Mouse (Mus musculus): ENCODE results near the gene Rmnd5a. TPM values are rescaled to one million over a fixed set of nuclear protein-coding genes. Genes with fewer than 3 reads are reported as not detected.

Rmnd5a gene
- total and polyA plus RNA-seq, 3 experiments, result 23.4 to 40.6 (median 23.5) TPM

- Histone ChIP-seq H3K4me2 (ENCODE audit: insufficient read depth, low read depth, poor library complexity, severe bottlenecking) (no peak overlapping the region), H3K36me3 (replicated peaks in 1 of 2; ENCODE audit: control insufficient read depth in 1 of 2, insufficient read depth in 1 of 2, low read length in 1 of 2) (peaks cover 0 to 39% of the 10 kb centered on the region in 2 experiments), H3K27me3 (replicated peaks) (no peaks in the 10 kb centered on the region), H3K27ac (ENCODE audit: insufficient read depth, low read depth) (no peak overlapping the region), H3K79me2 (replicated peaks; ENCODE audit: control insufficient read depth, extremely low read depth, insufficient read depth, poor library complexity, severe bottlenecking) (no peaks in the 10 kb centered on the region), H3K9me3 (replicated peaks; ENCODE audit: low read length) (no peaks in the 10 kb centered on the region), H3K4me1 (ENCODE audit: control insufficient read depth in 1 of 2, insufficient read depth in 2 of 2) (peaks cover under 1 to 2% of the 10 kb centered on the region in 2 experiments; a peak in 2 of 4 replicates), H3K9ac (ENCODE audit: insufficient read depth, low read depth) (no peak overlapping the region), H3K4me3 (replicated peaks in 1 of 3; ENCODE audit: low read depth in 2 of 3, low read length in 2 of 3, poor library complexity in 1 of 3) (no peak overlapping the region)
- dilution Hi-C loops (cut with MboI; ENCODE audit: extremely low pct_ligation_motif_present, extremely low pct_unique_long_range_greater_than_20kb, low sequenced_read_pairs), result no loop called here
- TF ChIP-seq NRF1 (IDR thresholded peaks at IDR 0.05; ENCODE audit: low read depth, low read length) (no peak), POLR2A (IDR thresholded peaks at IDR 0.05; ENCODE audit: low read depth, low read length) (no peak), TCF12 (IDR thresholded peaks at IDR 0.05; ENCODE audit: low read depth, low read length) (no peak), KAT2A (IDR thresholded peaks at IDR 0.05; ENCODE audit: insufficient replicate concordance, low read length) (no peak), RCOR1 (conservative IDR thresholded peaks at IDR 0.05; ENCODE audit: low read depth, low read length) (no peak), SMC3 (IDR thresholded peaks at IDR 0.05; ENCODE audit: low read depth, low read length) (no peak), JUN (IDR thresholded peaks at IDR 0.05; ENCODE audit: insufficient read depth, low read depth, low read length) (no peak), UBTF (IDR thresholded peaks at IDR 0.05; ENCODE audit: low read depth, low read length) (no peak), CHD1 (IDR thresholded peaks at IDR 0.05; ENCODE audit: low read depth, low read length) (no peak), ZKSCAN1 (IDR thresholded peaks at IDR 0.05; ENCODE audit: borderline replicate concordance, low read depth, low read length) (no peak)
- in situ Hi-C loops (cut with MboI; ENCODE audit: low pct_ligation_motif_present, low pct_unique_long_range_greater_than_20kb, low sequenced_read_pairs), result no loop called here
- DNase-seq (ENCODE audit: extremely low read depth), result no peak
Observed at GRCm38 (mm10) chr6:71420848-71421247, 19.6 kb downstream of the Rmnd5a start.

- in situ Hi-C loops (cut with MboI; ENCODE audit: low pct_ligation_motif_present, low pct_unique_long_range_greater_than_20kb, low sequenced_read_pairs) (no loop called here), dilution Hi-C loops (cut with MboI; ENCODE audit: extremely low pct_ligation_motif_present, extremely low pct_unique_long_range_greater_than_20kb, low sequenced_read_pairs) (no loop called here)
Observed at GRCm38 (mm10) chr6:71418874-71419273, 21.6 kb downstream of the Rmnd5a start.

More at GRCm38 (mm10) chr6:71418874-71419273, 21.6 kb downstream of the Rmnd5a start:
- no peak for DNase-seq (ENCODE audit: extremely low read depth)
- H3K27me3 ChIP-seq (replicated peaks), result no peaks in the 10 kb centered on the region
- peaks cover 2 to 7% of the 10 kb centered on the region in 2 experiments; a peak in 2 of 4 replicates for H3K4me1 ChIP-seq (ENCODE audit: control insufficient read depth in 1 of 2, insufficient read depth in 2 of 2)
- no peak for TF ChIP-seq BHLHE40 (IDR thresholded peaks at IDR 0.05; ENCODE audit: low read depth, low read length)
- TF ChIP-seq USF1 (IDR thresholded peaks at IDR 0.05; ENCODE audit: low read depth, low read length), result no peak
- TF ChIP-seq POLR2A (IDR thresholded peaks at IDR 0.05; ENCODE audit: low read depth, low read length), result no peak
- TF ChIP-seq MAX (IDR thresholded peaks at IDR 0.05; ENCODE audit: low read length), result no peak
- no peak for TF ChIP-seq HCFC1 (IDR thresholded peaks at IDR 0.05; ENCODE audit: low read depth, low read length)
- no peak for TF ChIP-seq EP300 (IDR thresholded peaks at IDR 0.05; ENCODE audit: low read length)
- TF ChIP-seq ZKSCAN1 (IDR thresholded peaks at IDR 0.05; ENCODE audit: borderline replicate concordance, low read depth, low read length), result no peak
- no peak for TF ChIP-seq IRF4 (IDR thresholded peaks at IDR 0.05; ENCODE audit: low read depth, low read length)
- no peak for TF ChIP-seq POLR2AphosphoS2 (IDR thresholded peaks at IDR 0.05; ENCODE audit: low read depth, low read length)
- no peak for TF ChIP-seq RCOR1 (conservative IDR thresholded peaks at IDR 0.05; ENCODE audit: low read depth, low read length)
- TF ChIP-seq JUND (conservative IDR thresholded peaks at IDR 0.05; ENCODE audit: low read depth, low read length), result no peak
- TF ChIP-seq JUN (IDR thresholded peaks at IDR 0.05; ENCODE audit: insufficient read depth, low read depth, low read length), result no peak
- TF ChIP-seq UBTF (IDR thresholded peaks at IDR 0.05; ENCODE audit: low read depth, low read length), result no peak
- H3K9me3 ChIP-seq (replicated peaks; ENCODE audit: low read length), result no peaks in the 10 kb centered on the region
- no peak overlapping the region for H3K4me2 ChIP-seq (ENCODE audit: insufficient read depth, low read depth, poor library complexity, severe bottlenecking)
- H3K9ac ChIP-seq (ENCODE audit: insufficient read depth, low read depth), result no peak overlapping the region
- no peak overlapping the region for H3K27ac ChIP-seq (ENCODE audit: insufficient read depth, low read depth)
- H3K4me3 ChIP-seq (replicated peaks in 1 of 3; ENCODE audit: low read depth in 2 of 3, low read length in 2 of 3, poor library complexity in 1 of 3), result no peak overlapping the region
- no peaks in the 10 kb centered on the region for H3K79me2 ChIP-seq (replicated peaks; ENCODE audit: control insufficient read depth, extremely low read depth, insufficient read depth, poor library complexity, severe bottlenecking)
- H3K36me3 ChIP-seq (replicated peaks in 1 of 2; ENCODE audit: control insufficient read depth in 1 of 2, insufficient read depth in 1 of 2, low read length in 1 of 2), result peaks cover 0 to 43% of the 10 kb centered on the region in 2 experiments
